Mouse (Mus musculus) gastrocnemius, postnatal 10 days (tissue): ENCODE results near the gene Rin1. TPM values are rescaled to one million over a fixed set of nuclear protein-coding genes. Genes with fewer than 3 reads are reported as not detected.

Experiments used
- DNase-seq: peaks from one replicate; pipeline ENCODE4 v3.0.0; 2021; ENCODE audit warnings: mixed read lengths
- total RNA-seq, 2 experiments: library from RNA; stranded (reverse); gene quantifications; 2 replicates each; pipeline ENCODE4 v1.2.3; 2021

The Rin1 gene
- total RNA-seq, 2 experiments from 2014 or later, result 1.5 to 1.8 TPM

DNA sequence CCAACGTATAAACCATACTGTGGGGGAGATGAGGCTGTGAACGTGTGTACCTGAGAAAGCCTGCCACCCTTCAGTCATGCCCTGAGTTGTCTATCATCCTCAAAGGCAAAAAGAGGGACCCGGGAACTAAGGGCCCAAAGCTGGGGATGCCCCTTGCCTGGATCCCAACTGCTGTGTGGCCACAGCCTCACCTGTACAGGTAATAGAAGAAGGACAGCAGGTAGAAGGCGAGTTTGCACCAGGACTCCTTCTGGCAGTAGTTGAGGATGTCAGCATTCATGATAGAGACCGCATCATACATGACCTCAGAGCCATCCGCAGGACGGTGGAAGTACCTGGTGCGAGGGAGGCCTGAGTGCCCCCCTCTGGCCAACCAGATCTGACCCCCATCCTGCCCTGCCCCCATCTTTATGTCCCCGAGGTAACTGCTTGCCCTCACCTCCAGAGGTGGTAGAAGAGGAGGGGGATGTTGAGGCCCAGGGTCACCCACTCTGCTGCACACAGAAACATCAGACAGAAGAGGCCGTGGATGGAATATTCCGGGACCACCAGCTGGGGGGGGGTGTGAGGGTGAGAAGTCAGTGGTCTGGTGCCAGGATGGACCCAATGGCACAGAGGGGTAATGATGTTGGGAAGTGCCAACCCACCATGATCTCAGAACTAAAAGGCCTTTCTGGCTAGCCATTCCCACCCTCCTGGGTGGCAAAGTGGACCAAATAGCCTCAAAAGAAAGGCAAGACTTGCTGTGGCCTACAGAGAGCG, 43.4 kb downstream of the Rin1 start:
- DNase-seq, result no peak

DNA sequence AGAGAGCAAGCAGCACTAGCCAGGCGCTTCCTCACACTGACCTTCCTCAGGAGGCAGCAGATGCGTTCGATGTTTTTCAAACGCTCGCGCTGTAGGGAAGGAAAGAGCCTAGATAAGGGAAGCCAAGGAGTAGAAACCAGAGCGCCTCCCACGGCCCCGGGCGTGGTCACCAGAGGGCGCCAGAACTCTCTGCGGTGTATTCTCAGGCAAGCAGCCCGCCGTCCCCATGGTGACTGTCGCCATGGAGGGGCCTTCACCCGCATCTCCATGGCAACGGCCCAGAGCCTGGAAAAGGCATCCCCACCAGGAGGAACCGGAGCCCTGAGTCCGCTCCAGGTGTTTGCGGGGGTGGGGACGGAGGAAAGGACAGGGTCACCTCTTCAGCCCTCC, 44.0 kb downstream of the Rin1 start:
- DNase-seq, result peak; percentile 94

DNA sequence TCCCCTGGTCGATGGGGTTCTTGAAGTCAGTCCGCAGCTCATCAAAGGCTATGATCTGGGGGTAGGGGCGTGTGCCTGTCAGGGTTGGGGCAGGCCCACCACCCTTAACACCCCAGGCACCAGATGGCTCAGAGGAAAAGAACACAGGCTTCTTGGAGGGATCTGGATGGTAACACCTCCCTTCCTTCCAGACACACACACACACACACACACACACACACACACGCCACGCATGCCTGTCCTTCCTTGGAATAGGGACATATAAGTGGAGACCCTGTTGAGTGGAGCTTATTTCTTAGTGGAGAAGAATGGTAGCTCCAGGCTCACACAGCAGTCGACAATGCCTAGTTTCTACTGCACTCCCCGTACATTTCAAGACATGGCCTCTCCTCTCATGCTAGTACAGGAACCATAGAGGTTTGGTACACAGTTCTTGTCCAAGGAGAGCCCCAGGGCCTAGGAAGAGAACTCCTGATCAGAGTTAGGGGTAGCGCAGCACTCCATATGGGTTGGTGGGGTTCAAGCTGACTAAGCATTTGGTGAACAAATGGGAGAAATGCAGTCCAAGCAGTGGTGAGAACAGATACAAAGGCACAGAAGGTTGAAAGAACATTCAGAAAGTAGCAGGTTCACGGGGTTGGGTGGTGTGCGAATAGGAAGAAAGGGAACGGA, 44.6 kb downstream of the Rin1 start:
- no peak for DNase-seq

DNA sequence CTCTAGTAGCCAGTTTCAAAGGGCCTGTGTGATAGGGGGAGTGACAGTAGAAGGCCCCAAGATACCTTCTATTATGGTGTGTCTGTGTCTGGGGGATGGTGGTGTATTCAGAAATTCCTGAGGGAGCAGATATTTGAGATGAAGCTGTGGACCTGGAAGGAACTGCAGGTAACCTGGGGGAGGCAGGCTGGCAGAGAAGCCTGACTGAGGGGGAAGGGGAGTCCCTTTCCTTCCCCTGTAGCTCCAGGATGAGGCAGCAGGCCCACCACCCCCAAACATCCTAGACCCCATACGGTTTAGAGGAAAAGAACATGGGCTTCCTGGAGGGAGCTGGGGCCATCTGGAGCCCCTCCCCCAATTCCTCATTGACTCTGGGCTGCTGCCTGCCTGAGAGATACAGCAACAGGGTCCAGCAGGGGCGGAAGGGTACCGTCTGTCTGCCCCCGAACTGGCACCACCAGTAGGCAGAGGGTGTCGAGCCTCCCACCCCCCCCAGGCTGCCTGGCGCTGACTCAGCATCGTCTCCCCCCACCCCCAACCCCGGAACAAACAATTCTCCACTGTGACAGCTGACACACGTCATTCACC, 45.7 kb downstream of the Rin1 start:
- no peak for DNase-seq

DNA sequence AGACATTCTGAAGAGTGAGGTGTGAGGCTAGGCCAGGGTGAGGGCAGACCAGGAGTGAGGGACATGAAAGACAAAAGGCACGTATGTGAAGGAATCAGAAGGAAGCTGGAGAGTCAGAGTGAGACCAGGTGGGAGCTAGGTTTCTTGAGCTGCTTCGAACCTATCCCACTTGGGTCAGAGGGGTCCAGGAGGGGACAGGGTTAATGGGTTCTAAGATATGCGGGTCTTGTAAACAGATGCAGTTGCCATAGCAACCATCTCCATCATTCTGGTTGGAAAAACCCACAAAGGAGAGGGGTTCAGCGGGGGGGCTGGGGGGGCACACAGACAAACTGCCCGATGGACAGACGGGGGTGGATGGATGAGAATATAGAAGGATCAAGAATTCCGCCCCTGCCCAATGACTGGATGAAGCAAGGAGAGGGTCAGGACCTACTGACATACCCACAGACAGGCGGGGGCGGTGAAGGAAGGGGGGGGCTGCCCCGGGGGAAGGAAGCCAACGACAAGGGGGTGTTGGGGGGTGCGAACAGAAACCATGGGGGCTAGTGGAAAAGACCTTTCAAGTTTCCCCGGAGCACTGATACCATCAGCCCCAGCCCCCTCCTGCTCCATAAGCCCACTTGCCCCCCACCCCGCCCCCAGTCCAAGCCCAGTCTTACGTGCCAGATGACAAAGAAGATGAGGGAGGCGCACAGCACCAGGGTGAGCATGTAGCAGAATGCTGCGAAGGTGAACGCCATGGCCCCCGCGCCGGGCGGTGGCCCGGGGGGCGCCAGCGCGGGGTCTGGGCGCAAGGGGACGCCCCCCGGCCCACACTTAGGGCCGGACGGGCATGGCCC, 47.5 kb downstream of the Rin1 start:
- DNase-seq, result no peak

DNA sequence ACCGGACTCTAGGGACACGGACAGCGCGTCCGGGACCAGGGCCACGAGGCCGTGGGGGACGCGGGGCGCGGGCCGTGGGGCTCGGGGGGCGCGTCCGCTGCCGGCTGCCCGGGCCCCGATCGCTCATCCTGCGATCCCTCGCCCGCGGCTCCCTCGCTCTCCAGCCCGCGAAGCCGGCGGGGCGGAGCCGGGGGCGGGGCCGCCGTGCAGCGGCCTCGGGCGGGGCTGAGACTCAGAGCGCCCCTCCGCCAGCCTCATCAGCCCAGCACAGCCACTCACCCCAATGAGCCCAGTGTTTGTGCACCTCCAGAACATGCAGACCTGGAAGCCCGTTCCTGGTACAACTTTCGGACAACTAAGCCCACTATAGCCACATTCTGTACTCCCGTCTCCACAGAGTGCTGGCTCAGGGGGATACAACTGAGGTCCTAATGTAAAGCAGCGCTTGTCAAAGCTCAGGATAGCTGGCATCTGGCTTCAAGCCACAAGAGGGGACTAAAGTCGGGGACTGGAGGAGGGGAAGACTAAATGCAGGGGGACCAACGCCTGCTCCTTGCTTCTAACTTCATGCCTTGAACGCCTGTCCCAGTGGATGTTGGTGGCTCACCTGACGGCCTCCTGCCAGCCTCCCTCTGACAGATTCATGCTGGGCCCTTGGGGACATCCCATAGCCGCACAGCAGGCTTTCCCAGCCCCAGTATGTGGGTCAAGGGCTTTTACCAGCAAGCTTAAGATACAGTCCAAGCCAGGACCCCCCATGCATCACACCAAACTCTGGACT, 48.3 kb downstream of the Rin1 start, which contains the start of gene Cnih2:
Cnih2 (minus strand) TSS at position 159 of the 781 bp plus-strand sequence.
- peak; percentile 67 for DNase-seq

DNA sequence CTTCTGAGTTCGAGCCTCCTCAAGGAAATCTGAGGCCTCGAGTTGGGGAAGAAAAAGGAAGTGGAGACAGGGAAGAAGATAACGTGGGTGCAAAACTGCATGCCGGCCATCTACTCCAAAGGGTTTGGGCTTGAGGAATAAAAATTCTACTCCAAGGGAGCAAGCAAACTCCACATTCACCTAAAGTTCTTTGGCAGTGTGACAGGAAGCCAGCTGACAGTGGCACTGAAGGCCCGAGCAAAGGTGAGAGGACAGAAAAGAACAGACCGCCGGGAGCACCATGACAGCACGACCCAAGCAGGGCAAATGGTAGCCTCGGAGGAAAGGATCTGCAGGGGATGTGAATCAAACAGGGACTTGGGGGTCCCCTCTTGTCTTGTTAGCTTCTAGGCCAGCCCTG, 55.8 kb downstream of the Rin1 start:
- DNase-seq, result no peak

Other genes with a start within 250 kb of the Rin1 start
- 10 to 100 TPM; 10.9 to 11.6 TPM for gene Gm21992, start 238.9 kb upstream of the Rin1 start, total RNA-seq
- 10 to 100 TPM; 18.6 to 22.5 TPM for gene Rbm14, start 238.8 kb upstream of the Rin1 start, total RNA-seq
- gene Ccs, start 211.1 kb upstream of the Rin1 start, total RNA-seq, result 10 to 100 TPM; 31.4 to 33.1 TPM
- not detected for gene Ccdc87, start 211.1 kb upstream of the Rin1 start, total RNA-seq
- gene Ctsf, start 195.4 kb upstream of the Rin1 start, total RNA-seq, result 10 to 100 TPM; 32.9 to 35.6 TPM
- gene Actn3, start 172.6 kb upstream of the Rin1 start, total RNA-seq, result 1,000 to 10,000 TPM; 4,231 to 4,587 TPM
- gene Zdhhc24, start 171.8 kb upstream of the Rin1 start, total RNA-seq, result 1 to 10 TPM; 4.5 to 5.3 TPM
- 1 to 10 TPM; 1.9 to 2.9 TPM for gene Bbs1, start 143.9 kb upstream of the Rin1 start, total RNA-seq
- 10 to 100 TPM; 32.1 to 33.8 TPM for gene Dpp3, start 122.2 kb upstream of the Rin1 start, total RNA-seq
- 1 to 10 TPM in 1 of 2 experiments, under 1 TPM in 1; 0.68 to 1.4 TPM for gene Peli3, start 107.4 kb upstream of the Rin1 start, total RNA-seq
- 10 to 100 TPM; 48.6 to 56.1 TPM for gene Mrpl11, start 88.3 kb upstream of the Rin1 start, total RNA-seq
- under 1 TPM in 1 of 2 experiments, not detected in 1; 0.12 TPM for gene Npas4, start 60.2 kb upstream of the Rin1 start, total RNA-seq
- gene Slc29a2, start 26.6 kb upstream of the Rin1 start, total RNA-seq, result 1 to 10 TPM; 4.0 to 7.3 TPM
- gene B4gat1, start 11.7 kb upstream of the Rin1 start, total RNA-seq, result 10 to 100 TPM; 21.5 to 21.9 TPM
- gene AC124502.3, start 11.6 kb upstream of the Rin1 start, total RNA-seq, result 1 to 10 TPM in 1 of 2 experiments, under 1 TPM in 1; 0.84 to 1.3 TPM
- 10 to 100 TPM; 14.3 to 15.5 TPM for gene Brms1, start 9.1 kb upstream of the Rin1 start, total RNA-seq
- 10 to 100 TPM; 45.2 to 60.2 TPM for gene Cd248, start 17.6 kb downstream of the Rin1 start, total RNA-seq
- gene Tmem151a, start 35.0 kb downstream of the Rin1 start, total RNA-seq, result under 1 TPM; 0.23 to 0.27 TPM
- 10 to 100 TPM; 46.4 to 49.3 TPM for gene Yif1a, start 38.1 kb downstream of the Rin1 start, total RNA-seq
- under 1 TPM; 0.75 to 0.90 TPM for gene Cnih2, start 48.0 kb downstream of the Rin1 start, total RNA-seq
- gene Rab1b, start 56.6 kb downstream of the Rin1 start, total RNA-seq, result 100 to 1,000 TPM; 119 to 127 TPM
- gene Klc2, start 68.1 kb downstream of the Rin1 start, total RNA-seq, result 10 to 100 TPM; 27.2 to 28.7 TPM
- gene Pacs1, start 222.6 kb downstream of the Rin1 start, total RNA-seq, result 10 to 100 TPM; 10.3 to 11.1 TPM
- gene Sf3b2, start 245.0 kb downstream of the Rin1 start, total RNA-seq, result 10 to 100 TPM; 81.9 to 88.6 TPM
- under 1 TPM; 0.28 to 0.47 TPM for gene Gal3st3, start 247.8 kb downstream of the Rin1 start, total RNA-seq